Mouse (Mus musculus) embryo, embryonic 9.5 days (tissue): ENCODE results near the gene Camp.
"Not testable (repeated sequence)": the region's sequence is repeated elsewhere in the genome, so short reads cannot be mapped to it uniquely, and the experiment has no call there.

Experiments used
- DNase-seq: peaks from one replicate; pipeline ENCODE4 v3.0.0-alpha.2; 2017; ENCODE audit errors: extremely low spot score

Camp gene

GRCm38 (mm10) chr9:109850099-109850498 is 682 bp upstream of the Camp start:
- DNase-seq: no peak

- DNase-seq: no peak
Measured at GRCm38 (mm10) chr9:109833088-109833412, 16.4 kb downstream of the Camp start.

GRCm38 (mm10) chr9:109832391-109833087 is 16.9 kb downstream of the Camp start, which contains the start of gene Nme6:
Nme6 (plus strand) TSS chr9:109832749.
- peak; percentile 97 for DNase-seq

- DNase-seq: no peak
Measured at GRCm38 (mm10) chr9:109826181-109826580, 23.2 kb downstream of the Camp start.

- DNase-seq: no peak
Measured at GRCm38 (mm10) chr9:109825739-109826138, 23.7 kb downstream of the Camp start.

- no peak for DNase-seq
Measured at GRCm38 (mm10) chr9:109816341-109816740, 33.1 kb downstream of the Camp start.

GRCm38 (mm10) chr9:109813424-109813823 is 36.0 kb downstream of the Camp start:
- DNase-seq: no peak

GRCm38 (mm10) chr9:109811980-109812379 is 37.4 kb downstream of the Camp start, which contains the start of gene Spink8:
Spink8 (plus strand) TSS chr9:109812280.
- DNase-seq: no peak

- DNase-seq: no peak
Measured at GRCm38 (mm10) chr9:109807898-109808297, 41.5 kb downstream of the Camp start.

- DNase-seq: no peak
Measured at GRCm38 (mm10) chr9:109806695-109807293, 42.6 kb downstream of the Camp start.

GRCm38 (mm10) chr9:109806260-109806659 is 43.2 kb downstream of the Camp start:
- DNase-seq: no peak

GRCm38 (mm10) chr9:109805596-109805995 is 43.8 kb downstream of the Camp start:
- DNase-seq: not testable (repeated sequence)

GRCm38 (mm10) chr9:109798051-109798450 is 51.4 kb downstream of the Camp start:
- no peak for DNase-seq
